Mouse (Mus musculus) mesoderm, embryonic 11.5 days (tissue): ENCODE data around the gene Akap12.

ENCODE experiments used
- DNase-seq: peaks from one replicate; pipeline ENCODE4 v3.0.0-alpha.2; 2012; ENCODE audit warnings: low read depth, low spot score

The Akap12 gene

GRCm38 (mm10) chr10:4355882-4356451 is 89.8 kb downstream of the Akap12 start:
- DNase-seq, result no peak

- DNase-seq, result no peak
These were observed 90.5 kb downstream of the Akap12 start for GRCm38 (mm10) chr10:4356640-4357039.

GRCm38 (mm10) chr10:4357435-4357834 is 91.3 kb downstream of the Akap12 start:
- DNase-seq, result no peak

- no peak for DNase-seq
These were observed 98.4 kb downstream of the Akap12 start for GRCm38 (mm10) chr10:4364618-4365017.

- no peak for DNase-seq
These were observed 103.9 kb downstream of the Akap12 start for GRCm38 (mm10) chr10:4370105-4370504.

- peak; percentile 34 for DNase-seq
These were observed 105.8 kb downstream of the Akap12 start for GRCm38 (mm10) chr10:4372011-4372410.

- no peak for DNase-seq
These were observed 107.4 kb downstream of the Akap12 start for GRCm38 (mm10) chr10:4373558-4373957.

- no peak for DNase-seq
These were observed 108.1 kb downstream of the Akap12 start for GRCm38 (mm10) chr10:4374239-4374638.

- no peak for DNase-seq
These were observed 108.6 kb downstream of the Akap12 start for GRCm38 (mm10) chr10:4374734-4375133.

- no peak for DNase-seq
These were observed 109.1 kb downstream of the Akap12 start for GRCm38 (mm10) chr10:4375267-4375666.

GRCm38 (mm10) chr10:4376461-4376860 is 110.3 kb downstream of the Akap12 start:
- no peak for DNase-seq

GRCm38 (mm10) chr10:4376931-4377330 is 110.8 kb downstream of the Akap12 start:
- no peak for DNase-seq

GRCm38 (mm10) chr10:4380748-4381147 is 114.6 kb downstream of the Akap12 start:
- no peak for DNase-seq

- no peak for DNase-seq
These were observed 118.1 kb downstream of the Akap12 start for GRCm38 (mm10) chr10:4384244-4384643.

GRCm38 (mm10) chr10:4386609-4387591 is 120.7 kb downstream of the Akap12 start:
- DNase-seq, result peak; percentile 97

GRCm38 (mm10) chr10:4387701-4388383 is 121.7 kb downstream of the Akap12 start, which contains the start of gene Zbtb2:
Gene Zbtb2 (minus strand): TSS chr10:4388108.
- DNase-seq, result peak; percentile 73

- peak; percentile 30 for DNase-seq
These were observed 122.2 kb downstream of the Akap12 start for GRCm38 (mm10) chr10:4388384-4388745.

- DNase-seq, result no peak
These were observed 122.9 kb downstream of the Akap12 start for GRCm38 (mm10) chr10:4389036-4389435.

GRCm38 (mm10) chr10:4389461-4390112 is 123.4 kb downstream of the Akap12 start:
- no peak for DNase-seq

- DNase-seq, result no peak
These were observed 124.4 kb downstream of the Akap12 start for GRCm38 (mm10) chr10:4390550-4390949.

GRCm38 (mm10) chr10:4391076-4391475 is 124.9 kb downstream of the Akap12 start:
- DNase-seq, result no peak

- DNase-seq, result no peak
These were observed 125.7 kb downstream of the Akap12 start for GRCm38 (mm10) chr10:4391851-4392250.
